Mouse (Mus musculus): Measurements from ENCODE around the gene Dpf2. TPM values are rescaled to one million over a fixed set of nuclear protein-coding genes. Genes with fewer than 3 reads are reported as not detected.

The Dpf2 gene
- polyA plus RNA-seq, 1 experiment from 2014 or later, result 131 TPM

- Histone ChIP-seq H3K36me3 (ENCODE audit: control insufficient read depth, insufficient read depth, low read length) (peaks cover 40% of the 10 kb centered on the region), H3K27me3 (replicated peaks; ENCODE audit: control insufficient read depth, insufficient read depth, low read length) (no peaks in the 10 kb centered on the region), H3K4me3 (ENCODE audit: low read depth, low read length) (peak overlapping the region; percentile 65), H3K9ac (ENCODE audit: low read length) (peak overlapping the region; percentile 67), H3K4me2 (ENCODE audit: low read length) (peak overlapping the region; percentile 85), H3K27ac (ENCODE audit: low read depth) (no peak overlapping the region), H3K4me1 (replicated peaks; ENCODE audit: control insufficient read depth, insufficient read depth, low read length) (peaks cover 6% of the 10 kb centered on the region), H3K9me3 (ENCODE audit: control insufficient read depth, low read length) (no peaks in the 10 kb centered on the region)
- ATAC-seq (replicated peaks; ENCODE audit: low FRiP score, low TSS enrichment, low read depth) (peak; percentile 13; the same call in 1 of the 2 replicates), DNase-seq (ENCODE audit: low spot score) (no peak)
- WGBS, result 19% methylated on average over 14 of the region's 31 CpGs
Measured at GRCm38 (mm10) chr19:5893282-5894001, 19.4 kb downstream of the Dpf2 start.

DNA sequence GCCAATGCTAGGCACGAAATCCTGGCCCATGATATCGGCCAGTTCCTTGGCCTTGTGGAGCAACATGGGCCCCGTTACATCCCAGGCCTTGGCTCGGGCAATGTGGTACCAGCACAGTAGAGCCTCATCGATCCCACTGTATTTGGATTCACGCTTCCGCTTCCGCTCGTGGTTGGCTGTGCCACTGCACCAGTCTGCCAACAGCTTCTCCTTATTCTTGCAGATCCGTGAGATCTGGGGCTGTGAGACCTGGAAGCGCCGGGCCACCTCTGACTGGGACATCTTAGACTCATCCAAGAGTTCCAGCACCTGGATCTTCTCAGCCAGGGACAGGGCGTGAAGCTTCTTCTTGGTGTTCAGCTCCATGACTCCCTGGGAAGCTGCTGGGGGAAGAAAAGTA lies 20.1 kb downstream of the Dpf2 start:
- H3K4me2 ChIP-seq (ENCODE audit: low read length), result peak overlapping the region; percentile 85
- WGBS, result 91% methylated on average over 13 of the region's 13 CpGs

GRCm38 (mm10) chr19:5892262-5892661 lies 20.5 kb downstream of the Dpf2 start:
- 93% methylated on average over 7 of the region's 7 CpGs for WGBS
- no peak overlapping the region for H3K4me2 ChIP-seq (ENCODE audit: low read length)
- H3K9ac ChIP-seq (ENCODE audit: low read length), result no peak overlapping the region

More for the DNA sequence above, 20.1 kb downstream of the Dpf2 start:
- DNase-seq (ENCODE audit: low spot score), result no peak
- Histone ChIP-seq H3K4me3 (ENCODE audit: low read depth, low read length) (no peak overlapping the region), H3K36me3 (ENCODE audit: control insufficient read depth, insufficient read depth, low read length) (peaks cover 36% of the 10 kb centered on the region), H3K9me3 (ENCODE audit: control insufficient read depth, low read length) (no peaks in the 10 kb centered on the region), H3K9ac (ENCODE audit: low read length) (no peak overlapping the region), H3K4me1 (replicated peaks; ENCODE audit: control insufficient read depth, insufficient read depth, low read length) (peaks cover 6% of the 10 kb centered on the region), H3K27ac (ENCODE audit: low read depth) (no peak overlapping the region), H3K27me3 (replicated peaks; ENCODE audit: control insufficient read depth, insufficient read depth, low read length) (no peaks in the 10 kb centered on the region)
- no peak for ATAC-seq (replicated peaks; ENCODE audit: low FRiP score, low TSS enrichment, low read depth)

GRCm38 (mm10) chr19:5891521-5892258 lies 21.1 kb downstream of the Dpf2 start:
- Histone ChIP-seq H3K27me3 (replicated peaks; ENCODE audit: control insufficient read depth, insufficient read depth, low read length) (no peaks in the 10 kb centered on the region), H3K9ac (ENCODE audit: low read length) (no peak overlapping the region), H3K4me2 (ENCODE audit: low read length) (no peak overlapping the region), H3K4me3 (ENCODE audit: low read depth, low read length) (no peak overlapping the region), H3K36me3 (ENCODE audit: control insufficient read depth, insufficient read depth, low read length) (peaks cover 28% of the 10 kb centered on the region), H3K4me1 (replicated peaks; ENCODE audit: control insufficient read depth, insufficient read depth, low read length) (peaks cover 6% of the 10 kb centered on the region), H3K27ac (ENCODE audit: low read depth) (no peak overlapping the region), H3K9me3 (ENCODE audit: control insufficient read depth, low read length) (no peaks in the 10 kb centered on the region)
- 95% methylated on average over 12 of the region's 12 CpGs for WGBS
- ATAC-seq (replicated peaks; ENCODE audit: low FRiP score, low TSS enrichment, low read depth) (no peak), DNase-seq (ENCODE audit: low spot score) (no peak)

More at GRCm38 (mm10) chr19:5892262-5892661, 20.5 kb downstream of the Dpf2 start:
- Histone ChIP-seq H3K36me3 (ENCODE audit: control insufficient read depth, insufficient read depth, low read length) (peaks cover 34% of the 10 kb centered on the region), H3K4me1 (replicated peaks; ENCODE audit: control insufficient read depth, insufficient read depth, low read length) (peaks cover 6% of the 10 kb centered on the region), H3K27me3 (replicated peaks; ENCODE audit: control insufficient read depth, insufficient read depth, low read length) (no peaks in the 10 kb centered on the region), H3K9me3 (ENCODE audit: control insufficient read depth, low read length) (no peaks in the 10 kb centered on the region), H3K4me3 (ENCODE audit: low read depth, low read length) (no peak overlapping the region), H3K27ac (ENCODE audit: low read depth) (no peak overlapping the region)
- ATAC-seq (replicated peaks; ENCODE audit: low FRiP score, low TSS enrichment, low read depth) (no peak), DNase-seq (ENCODE audit: low spot score) (no peak)

GRCm38 (mm10) chr19:5889211-5889610 lies 23.6 kb downstream of the Dpf2 start:
- no peaks in the 10 kb centered on the region for H3K9me3 ChIP-seq (ENCODE audit: control insufficient read depth, low read length)
- peaks cover 9% of the 10 kb centered on the region; the same call in 1 of the 2 replicates for H3K36me3 ChIP-seq (ENCODE audit: control insufficient read depth, insufficient read depth, low read length)
- no peak overlapping the region for H3K27ac ChIP-seq (ENCODE audit: low read depth)
- no peak overlapping the region for H3K9ac ChIP-seq (ENCODE audit: low read length)
- DNase-seq (ENCODE audit: low spot score), result no peak
- 41% methylated on average over 4 of the region's 4 CpGs for WGBS
- no peaks in the 10 kb centered on the region for H3K27me3 ChIP-seq (replicated peaks; ENCODE audit: control insufficient read depth, insufficient read depth, low read length)
- H3K4me3 ChIP-seq (ENCODE audit: low read depth, low read length), result no peak overlapping the region
- H3K4me1 ChIP-seq (replicated peaks; ENCODE audit: control insufficient read depth, insufficient read depth, low read length), result peaks cover 6% of the 10 kb centered on the region
- no peak for ATAC-seq (replicated peaks; ENCODE audit: low FRiP score, low TSS enrichment, low read depth)
- no peak overlapping the region for H3K4me2 ChIP-seq (ENCODE audit: low read length)

- Histone ChIP-seq H3K36me3 (ENCODE audit: control insufficient read depth, insufficient read depth, low read length) (peaks cover 5% of the 10 kb centered on the region; the same call in 1 of the 2 replicates), H3K4me2 (ENCODE audit: low read length) (no peak overlapping the region), H3K4me1 (replicated peaks; ENCODE audit: control insufficient read depth, insufficient read depth, low read length) (no peaks in the 10 kb centered on the region), H3K9me3 (ENCODE audit: control insufficient read depth, low read length) (no peaks in the 10 kb centered on the region), H3K27me3 (replicated peaks; ENCODE audit: control insufficient read depth, insufficient read depth, low read length) (no peaks in the 10 kb centered on the region), H3K27ac (ENCODE audit: low read depth) (no peak overlapping the region), H3K9ac (ENCODE audit: low read length) (no peak overlapping the region), H3K4me3 (ENCODE audit: low read depth, low read length) (no peak overlapping the region)
- DNase-seq (ENCODE audit: low spot score) (no peak), ATAC-seq (replicated peaks; ENCODE audit: low FRiP score, low TSS enrichment, low read depth) (no peak)
- 61% methylated on average over 3 of the region's 3 CpGs for WGBS
Measured at GRCm38 (mm10) chr19:5887234-5887815, 25.5 kb downstream of the Dpf2 start.

- 61% methylated on average over 4 of the region's 4 CpGs for WGBS
- Histone ChIP-seq H3K9ac (ENCODE audit: low read length) (no peak overlapping the region), H3K4me2 (ENCODE audit: low read length) (no peak overlapping the region), H3K9me3 (ENCODE audit: control insufficient read depth, low read length) (no peaks in the 10 kb centered on the region), H3K4me3 (ENCODE audit: low read depth, low read length) (no peak overlapping the region), H3K27me3 (replicated peaks; ENCODE audit: control insufficient read depth, insufficient read depth, low read length) (no peaks in the 10 kb centered on the region), H3K27ac (ENCODE audit: low read depth) (no peak overlapping the region), H3K4me1 (replicated peaks; ENCODE audit: control insufficient read depth, insufficient read depth, low read length) (no peaks in the 10 kb centered on the region), H3K36me3 (ENCODE audit: control insufficient read depth, insufficient read depth, low read length) (no peaks in the 10 kb centered on the region)
- ATAC-seq (replicated peaks; ENCODE audit: low FRiP score, low TSS enrichment, low read depth) (no peak), DNase-seq (ENCODE audit: low spot score) (no peak)
Measured at GRCm38 (mm10) chr19:5885838-5886237, 27.0 kb downstream of the Dpf2 start.

DNA sequence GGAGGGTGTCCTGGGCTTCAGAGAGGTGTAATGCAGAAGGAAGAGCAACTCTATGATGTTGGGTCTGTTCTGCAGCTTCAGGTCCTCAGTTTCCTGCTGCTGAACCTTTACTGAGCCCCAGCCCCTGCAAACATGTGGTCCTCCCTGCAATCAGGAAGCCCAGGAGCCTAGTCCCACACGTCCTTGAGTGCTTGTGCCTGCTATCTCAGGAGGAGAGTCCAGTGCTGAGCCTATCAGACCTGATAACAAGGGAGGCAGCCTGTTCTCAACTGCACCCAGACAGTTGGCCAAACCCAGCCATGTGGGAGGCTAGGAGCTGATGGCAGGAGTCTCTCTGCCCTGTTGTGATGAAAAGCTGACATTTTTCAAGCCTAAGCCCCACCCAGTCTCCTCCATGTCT lies 28.9 kb downstream of the Dpf2 start:
- H3K4me2 ChIP-seq (ENCODE audit: low read length), result no peak overlapping the region
- no peak overlapping the region for H3K4me3 ChIP-seq (ENCODE audit: low read depth, low read length)
- H3K9me3 ChIP-seq (ENCODE audit: control insufficient read depth, low read length), result no peaks in the 10 kb centered on the region
- no peak overlapping the region for H3K9ac ChIP-seq (ENCODE audit: low read length)
- DNase-seq (ENCODE audit: low spot score), result no peak
- no peaks in the 10 kb centered on the region for H3K27me3 ChIP-seq (replicated peaks; ENCODE audit: control insufficient read depth, insufficient read depth, low read length)
- no peak for ATAC-seq (replicated peaks; ENCODE audit: low FRiP score, low TSS enrichment, low read depth)
- no peaks in the 10 kb centered on the region for H3K4me1 ChIP-seq (replicated peaks; ENCODE audit: control insufficient read depth, insufficient read depth, low read length)
- no peak overlapping the region for H3K27ac ChIP-seq (ENCODE audit: low read depth)
- no peaks in the 10 kb centered on the region for H3K36me3 ChIP-seq (ENCODE audit: control insufficient read depth, insufficient read depth, low read length)
- 23% methylated on average over 1 of the region's 1 CpGs for WGBS
